Mouse (Mus musculus) megakaryocyte progenitor cell, adult 5-6 weeks (primary cell): ENCODE measurements at regions not wholly inside any gene's neighbourhood (a gene's known extent, or its start where the extent isn't known, plus 50 kb on each side); places are given as distances from the start of the nearest gene placed in this dataset.

Source experiments
- ATAC-seq: replicated peaks from 2 replicates; pipeline ENCODE4 v1.8.0; 2016; ENCODE audit warnings: mild to moderate bottlenecking, moderate TSS enrichment, inconsistent platforms; ENCODE audit not compliant: poor library complexity

DNA sequence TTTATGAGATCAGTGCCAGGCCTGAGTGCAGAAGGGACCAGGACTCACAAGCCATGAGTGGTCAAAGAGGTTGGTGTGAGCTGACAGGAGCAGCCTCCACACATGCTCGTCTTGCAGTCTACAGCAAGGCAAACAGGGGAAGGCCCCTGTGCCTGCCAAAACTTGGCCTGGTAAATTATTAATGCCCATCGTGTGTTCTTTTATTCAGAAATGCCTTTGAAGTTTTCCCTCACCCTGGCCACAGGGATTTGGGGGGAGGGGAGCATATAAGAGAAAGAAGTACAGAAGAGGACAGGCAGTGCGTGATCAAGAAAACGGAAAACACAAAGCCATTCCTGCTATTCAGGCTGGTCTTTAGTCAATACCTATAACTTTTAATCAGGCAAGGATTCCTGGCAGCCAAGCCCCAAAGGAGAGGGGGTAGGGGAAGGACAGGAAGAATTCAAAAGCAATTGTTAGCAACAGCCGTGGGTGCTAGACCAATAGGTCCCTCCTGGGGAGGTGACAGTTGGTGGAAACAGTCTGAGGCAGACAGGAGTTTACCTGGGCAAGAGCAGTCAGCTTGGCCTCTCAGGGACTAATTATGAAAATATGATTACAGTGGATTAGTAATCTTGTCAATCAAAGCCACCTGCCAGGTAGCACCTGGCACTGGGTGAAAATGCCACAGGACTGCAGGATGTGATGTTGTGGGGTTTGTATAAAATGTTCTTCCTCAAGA, 357.4 kb upstream of the Rack1 start:
- no peak for ATAC-seq

DNA sequence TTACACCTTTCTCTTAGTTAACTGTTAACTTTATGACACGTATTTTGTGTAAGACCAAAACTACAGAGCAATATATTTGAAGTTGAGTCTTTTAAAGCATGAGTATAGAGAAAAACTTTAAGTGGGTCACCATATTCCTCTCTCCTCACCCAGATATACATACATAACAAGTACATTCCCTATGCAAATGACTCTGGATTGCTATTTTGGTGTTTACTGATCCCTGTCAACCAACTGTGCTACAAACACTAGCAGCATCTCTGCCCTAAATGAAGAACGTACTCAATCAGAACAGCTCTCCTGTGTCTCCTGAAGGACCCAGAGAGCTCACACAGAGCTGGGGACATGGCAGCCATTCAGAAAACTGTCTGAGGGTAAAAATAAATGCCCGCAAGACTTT, 363.4 kb upstream of the Rack1 start:
- ATAC-seq, result no peak

DNA sequence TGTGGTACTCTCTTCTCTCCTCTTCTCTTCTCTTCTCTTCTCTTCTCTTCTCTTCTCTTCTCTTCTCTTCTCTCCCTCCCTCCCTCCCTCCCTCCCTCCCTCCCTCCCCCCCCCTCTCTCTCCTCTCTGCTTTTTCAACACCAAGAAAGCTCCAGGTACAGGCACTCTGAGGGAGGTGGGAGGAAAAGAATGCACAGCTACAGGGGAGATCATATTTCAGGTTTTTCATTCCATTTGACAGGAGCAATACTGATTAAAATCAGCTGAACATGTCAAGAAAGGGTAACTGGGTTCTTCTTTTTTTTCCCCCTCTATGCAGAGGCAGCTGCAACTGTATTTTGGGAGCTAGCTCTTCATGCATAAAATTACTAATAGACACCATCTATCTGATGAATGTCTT, 368.8 kb upstream of the Rack1 start:
- no peak for ATAC-seq

DNA sequence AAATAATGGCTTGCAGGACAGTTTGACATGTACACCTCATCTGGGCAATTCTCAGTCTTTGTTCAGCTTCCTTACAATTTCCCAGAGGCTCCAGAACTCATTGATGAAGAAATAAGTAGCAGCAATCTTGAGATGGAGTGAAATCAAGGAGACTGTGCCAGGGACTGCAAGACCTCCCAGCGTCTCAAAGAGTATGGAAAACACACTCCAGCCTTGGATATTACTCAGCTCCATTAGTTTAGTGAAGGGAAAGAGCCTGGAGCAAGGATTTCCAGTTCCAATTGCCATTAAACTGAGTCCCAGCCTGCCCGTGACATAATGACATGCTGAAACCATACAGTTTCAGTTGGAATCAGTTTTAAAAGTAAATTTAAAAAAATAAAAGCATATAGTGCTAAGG, 372.7 kb upstream of the Rack1 start:
- ATAC-seq, result no peak

DNA sequence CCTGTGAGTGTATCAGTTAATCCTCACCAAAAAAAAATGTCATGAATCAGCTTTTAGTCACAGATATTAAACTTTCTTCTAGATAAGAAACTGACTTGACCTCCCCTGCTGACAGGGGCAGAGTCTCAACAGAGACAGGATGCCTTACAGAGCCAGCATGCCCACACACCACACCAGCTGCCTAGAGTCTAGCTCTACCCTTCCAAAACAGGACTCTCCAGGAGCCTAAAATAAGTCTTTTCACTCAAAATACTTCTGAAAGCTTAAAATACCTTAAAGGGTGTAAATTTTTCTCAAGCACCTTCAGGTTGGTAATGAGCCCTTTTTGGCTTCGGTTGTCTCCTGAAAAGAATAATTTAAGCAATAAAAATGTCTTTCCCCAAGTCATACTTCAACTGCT, 373.7 kb upstream of the Rack1 start:
- ATAC-seq, result no peak

DNA sequence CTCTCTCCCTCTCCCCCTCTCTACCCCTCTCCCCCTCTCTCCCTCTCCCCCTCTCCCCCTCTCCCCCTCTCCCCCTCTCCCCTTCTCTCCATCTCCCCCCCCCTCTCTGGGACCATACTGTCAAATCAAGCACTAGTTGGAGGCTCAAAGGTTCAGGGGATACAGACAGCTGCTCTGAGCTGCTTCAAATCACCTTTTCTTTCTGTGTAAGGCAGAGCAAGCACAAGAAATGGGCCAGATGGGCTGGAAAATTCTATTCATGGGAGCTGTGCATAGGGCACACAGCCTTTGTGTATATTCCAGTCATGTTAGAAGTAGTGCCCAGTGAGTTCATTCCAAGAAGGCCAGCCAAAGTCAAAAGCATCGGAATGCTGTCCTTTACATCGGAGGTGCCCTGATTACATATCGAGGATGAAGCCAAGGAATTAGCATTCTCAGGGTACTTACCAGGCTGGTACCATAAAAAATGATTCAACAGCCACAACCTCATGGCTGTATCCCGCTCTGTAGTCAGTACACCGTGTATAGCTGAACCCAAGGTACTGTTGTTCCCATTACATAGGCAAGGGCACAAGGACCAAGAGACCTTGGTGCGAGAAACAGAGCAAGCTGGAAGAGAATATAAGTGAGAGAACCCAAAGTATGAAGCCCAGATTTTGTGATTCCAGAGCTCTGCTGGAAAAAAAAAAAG, 381.9 kb upstream of the Rack1 start:
- ATAC-seq, result no peak

DNA sequence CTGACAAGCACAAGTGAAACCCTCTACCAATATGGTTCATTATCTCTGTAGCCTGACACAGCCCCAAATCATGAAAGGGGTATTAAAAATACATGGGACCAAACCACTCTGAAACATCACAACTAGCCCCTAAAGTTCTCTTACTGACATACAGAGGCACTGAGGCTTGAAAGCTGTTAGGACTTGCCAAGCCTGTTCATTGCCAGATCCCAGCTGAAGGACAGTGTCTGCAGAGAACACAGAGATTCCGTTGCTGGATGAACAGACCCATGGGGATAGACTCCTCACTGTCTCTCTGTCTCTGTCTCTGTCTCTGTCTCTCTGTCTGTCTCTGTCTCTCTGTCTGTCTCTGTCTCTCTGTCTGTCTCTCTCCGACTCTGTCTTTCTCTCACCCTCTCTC, 382.5 kb upstream of the Rack1 start:
- ATAC-seq, result no peak

DNA sequence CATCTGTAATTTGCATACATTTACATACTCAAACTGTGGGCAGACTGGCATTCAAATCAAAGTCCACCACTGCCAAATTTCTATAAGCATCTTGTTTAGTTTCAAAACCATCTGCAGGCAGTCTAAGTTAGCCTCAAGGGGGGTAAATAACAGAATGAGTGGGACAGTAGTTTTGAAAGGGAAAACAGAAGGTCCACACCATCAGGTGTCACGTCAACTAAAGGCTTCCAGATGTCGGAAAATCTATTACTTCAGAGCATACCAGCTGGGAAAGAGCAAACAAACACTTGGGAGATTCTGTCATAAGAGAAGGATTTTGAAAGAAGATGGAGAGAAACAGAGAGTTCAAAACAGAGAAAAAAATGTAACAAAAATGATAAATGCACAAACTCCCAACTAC, 402.1 kb upstream of the Rack1 start:
- no peak for ATAC-seq

DNA sequence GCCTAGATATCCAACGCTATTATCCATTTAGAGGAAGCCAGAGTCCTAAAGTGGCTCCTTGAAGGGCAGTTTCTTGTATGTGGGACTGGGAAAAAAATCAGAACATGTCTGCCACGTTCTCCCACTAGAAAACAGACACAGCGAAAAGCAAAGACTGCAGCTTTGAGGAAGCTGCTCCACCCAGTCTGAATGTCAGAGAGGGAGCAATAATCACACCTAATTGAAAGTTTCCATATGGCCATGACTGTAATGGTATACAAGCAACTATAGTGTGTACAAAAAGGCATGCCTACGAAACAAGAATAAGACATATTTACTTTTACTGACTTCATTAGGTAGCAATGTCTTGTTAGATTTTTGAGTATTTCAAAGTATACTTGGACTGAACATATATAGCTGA, 392.7 kb upstream of the Sgcd start:
- ATAC-seq, result no peak

DNA sequence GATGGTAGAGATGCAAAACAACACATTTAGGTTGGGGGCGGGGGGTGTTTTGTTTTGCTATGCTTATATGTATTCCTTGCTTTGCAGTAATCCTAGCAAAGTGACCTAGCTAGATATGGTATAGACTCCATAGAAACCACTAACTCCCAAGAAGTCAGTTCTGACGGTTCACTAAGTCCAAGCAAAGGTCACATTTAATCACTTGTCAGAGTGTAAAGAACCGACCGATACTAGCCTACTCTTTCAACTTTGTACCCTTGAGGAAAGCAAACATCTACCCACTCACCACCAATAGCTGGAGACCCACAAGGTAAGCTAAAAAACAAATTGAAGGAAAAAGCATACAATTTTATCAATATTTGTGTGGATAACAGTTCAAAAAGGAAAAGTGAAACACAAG, 389.3 kb upstream of the Sgcd start:
- ATAC-seq, result no peak

DNA sequence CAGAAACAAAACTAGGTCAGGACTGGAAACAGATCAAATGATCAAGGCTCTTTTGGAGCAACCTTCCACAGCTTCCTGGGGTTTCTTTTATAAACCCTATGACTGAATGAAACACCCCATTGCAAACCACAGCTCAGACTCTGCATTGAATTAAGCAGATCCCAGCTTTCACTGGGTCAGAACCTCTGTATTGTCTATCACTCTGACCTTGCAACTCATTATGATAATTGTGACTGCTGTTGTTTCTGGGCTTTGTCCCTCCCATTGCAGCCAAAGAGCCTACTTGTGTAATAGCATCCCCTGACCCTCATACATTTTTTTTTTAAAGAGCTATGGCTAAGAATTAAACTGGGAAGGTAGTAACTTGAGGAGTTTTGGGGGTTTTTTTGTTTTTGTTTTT, 388.5 kb upstream of the Sgcd start:
- ATAC-seq, result no peak

DNA sequence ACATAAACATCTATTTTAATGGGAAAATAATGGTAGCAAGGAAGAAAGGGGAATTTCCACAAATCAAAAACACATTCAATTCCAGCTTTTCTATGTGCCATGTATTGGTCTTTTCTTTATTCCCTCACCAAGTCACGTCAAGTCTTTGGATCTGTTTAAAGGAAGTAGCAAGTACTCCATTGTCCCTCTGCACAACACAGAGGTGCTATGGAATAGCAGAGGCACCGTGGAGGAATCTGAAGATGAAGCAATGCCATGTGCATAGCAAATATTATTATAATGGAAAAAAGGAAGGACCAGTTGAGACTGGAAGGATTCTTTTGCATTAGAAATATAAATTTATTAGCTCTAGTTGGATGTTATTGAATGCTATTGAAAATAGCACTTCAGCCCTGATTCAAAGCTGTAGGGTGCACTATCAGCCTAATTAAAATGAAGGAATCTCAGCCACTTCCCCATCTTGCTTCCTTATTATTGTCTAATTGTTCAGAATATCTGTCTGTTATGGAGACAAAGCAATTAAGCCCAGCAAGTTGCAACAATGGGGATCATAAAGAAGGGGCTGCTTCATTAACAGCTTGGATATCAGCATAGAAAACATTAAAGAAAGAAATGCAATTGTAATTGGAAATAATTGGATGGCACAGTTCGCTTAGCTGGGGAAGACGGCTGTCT, 362.7 kb upstream of the Sgcd start:
- no peak for ATAC-seq

DNA sequence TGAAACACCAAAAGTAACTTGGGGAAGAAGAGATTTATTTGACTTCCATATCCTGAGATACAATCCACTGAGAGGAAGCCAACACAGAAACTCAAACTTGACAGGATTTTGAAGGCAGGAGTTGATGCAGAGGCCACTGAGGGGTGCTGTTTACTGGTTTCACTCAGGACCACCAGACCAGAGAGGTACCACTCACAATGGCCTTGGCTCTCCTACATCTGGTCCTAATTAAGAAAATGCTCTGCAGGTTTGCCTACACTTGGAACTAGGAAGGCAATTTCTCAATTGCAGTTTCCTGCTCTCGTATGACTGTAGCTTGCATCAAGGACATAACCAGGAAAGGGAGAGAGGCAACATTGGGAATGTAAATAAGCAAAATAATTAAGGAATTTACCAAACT, 325.7 kb upstream of the Sgcd start:
- no peak for ATAC-seq

DNA sequence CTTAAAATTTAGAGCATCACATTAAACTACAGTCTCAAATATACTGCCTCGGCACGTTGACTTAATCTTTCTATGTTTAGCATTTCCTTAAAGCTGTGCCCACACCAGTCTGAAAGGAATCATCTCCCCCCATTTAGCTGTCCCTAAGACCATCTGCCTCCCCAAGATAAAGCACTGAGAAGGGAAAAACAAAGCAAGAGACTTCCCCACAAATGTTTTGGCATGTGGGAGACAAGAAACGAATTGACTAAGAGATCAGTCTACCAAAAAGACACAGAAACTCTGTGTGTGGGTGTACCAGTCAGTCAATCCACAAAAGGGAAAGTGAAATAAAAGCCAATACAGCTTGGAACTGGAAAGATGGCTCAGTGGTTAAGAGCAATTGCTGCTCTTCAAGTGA, 306.6 kb upstream of the Sgcd start:
- ATAC-seq, result no peak

DNA sequence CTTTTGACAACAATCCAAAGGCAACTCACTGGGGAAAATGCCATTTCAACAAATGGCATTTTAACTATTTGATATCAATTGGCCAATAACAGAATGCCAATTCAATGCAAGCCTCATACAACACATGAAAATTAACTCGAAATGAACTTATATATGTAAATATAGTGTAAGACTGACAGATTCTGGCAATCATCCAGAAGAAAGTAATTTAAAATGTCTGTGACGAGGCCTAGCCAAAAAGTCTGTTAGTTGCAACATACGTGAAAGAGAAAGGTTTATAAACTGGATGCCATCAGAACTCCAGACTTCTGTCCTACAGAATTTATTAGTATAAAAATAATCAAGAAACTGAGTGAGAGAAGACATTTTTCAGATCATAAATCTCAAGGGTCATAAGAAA, 273.7 kb upstream of the Sgcd start:
- ATAC-seq, result no peak

DNA sequence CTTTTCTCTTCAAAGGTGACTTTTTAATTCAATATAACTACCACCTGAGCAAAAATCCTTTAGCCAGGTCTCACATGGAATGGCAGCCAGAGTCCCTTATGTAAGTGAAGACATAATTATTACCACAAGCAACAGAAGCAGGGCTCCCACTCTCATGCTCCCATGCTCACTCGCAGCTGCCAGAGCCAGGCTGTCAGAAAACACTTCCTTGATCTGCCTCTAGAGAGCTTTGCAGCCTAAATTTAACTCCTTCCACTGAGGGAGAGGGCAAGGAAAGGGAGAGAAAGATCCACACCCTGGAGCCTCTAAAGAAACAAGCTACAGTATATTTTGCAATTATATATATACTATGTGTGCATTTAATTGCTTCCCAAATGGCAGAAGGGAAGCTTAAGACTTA, 272.3 kb upstream of the Sgcd start:
- ATAC-seq, result no peak

DNA sequence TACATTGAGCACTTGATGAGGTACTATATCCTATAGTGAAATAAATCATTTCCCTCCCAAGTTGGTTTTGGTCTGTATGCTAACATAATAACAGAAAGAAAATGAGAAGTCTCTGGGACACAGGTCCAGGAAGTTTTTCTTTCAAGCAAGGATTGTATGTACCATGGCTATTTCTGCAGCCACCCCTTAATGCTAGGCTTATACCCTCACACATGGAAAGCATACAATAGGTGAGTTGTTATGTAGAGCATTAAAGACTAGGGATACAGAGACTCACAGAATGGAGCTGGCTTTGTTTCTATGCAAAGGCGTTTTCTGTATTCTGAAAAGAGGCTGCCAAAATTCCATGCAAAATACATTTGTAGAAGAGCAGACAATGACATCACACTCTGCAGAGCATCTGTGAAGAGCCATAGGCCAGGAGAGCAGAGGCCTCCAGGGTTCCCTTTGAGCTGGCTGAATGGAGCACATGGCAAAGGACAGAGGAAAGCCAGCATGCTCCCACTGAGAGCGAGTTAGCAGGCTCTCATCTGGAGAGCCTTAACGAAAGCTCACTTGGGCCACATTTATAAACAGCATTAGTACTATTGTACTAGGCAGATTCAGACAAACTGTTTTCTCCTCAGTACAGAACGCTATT, 262.0 kb upstream of the Sgcd start:
- ATAC-seq, result no peak

DNA sequence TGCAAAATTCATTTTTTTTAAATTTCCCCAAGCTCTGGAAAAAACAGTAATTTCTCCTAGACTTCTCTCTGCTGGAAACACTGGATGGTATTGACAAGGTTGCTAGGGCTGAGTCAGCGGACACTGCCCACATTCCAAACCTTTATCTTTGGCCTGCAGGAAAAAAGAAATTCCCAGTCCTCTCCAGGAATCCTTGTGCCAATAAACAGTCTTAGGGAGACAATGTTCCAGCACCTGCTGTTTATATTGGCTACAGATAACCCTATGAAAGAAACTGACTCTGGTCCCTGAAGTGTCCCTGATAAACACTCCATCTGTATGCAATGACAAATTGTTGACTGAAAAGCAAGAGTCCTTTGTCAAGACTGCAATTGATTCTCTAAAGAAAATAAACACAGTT, 260.5 kb upstream of the Sgcd start:
- no peak for ATAC-seq

DNA sequence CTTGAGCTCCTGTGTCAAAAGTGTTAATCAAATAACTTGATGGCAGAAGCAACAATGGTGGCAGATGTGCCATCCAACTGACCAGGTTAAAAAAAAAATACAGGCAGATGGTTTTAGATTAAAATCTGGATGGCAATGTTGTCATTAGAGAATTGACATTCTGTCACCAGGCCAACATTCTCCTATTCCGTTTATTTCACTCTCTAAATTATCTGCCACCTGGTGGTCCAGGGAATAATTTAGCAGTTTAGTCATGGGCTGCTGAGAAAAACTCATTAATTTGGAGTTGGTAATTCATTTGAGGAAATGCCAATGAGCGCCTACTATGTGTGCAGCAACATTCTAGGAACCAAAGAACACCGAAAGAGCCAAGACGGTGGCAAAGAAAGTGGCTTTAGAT, 232.4 kb upstream of the Sgcd start:
- ATAC-seq, result no peak

DNA sequence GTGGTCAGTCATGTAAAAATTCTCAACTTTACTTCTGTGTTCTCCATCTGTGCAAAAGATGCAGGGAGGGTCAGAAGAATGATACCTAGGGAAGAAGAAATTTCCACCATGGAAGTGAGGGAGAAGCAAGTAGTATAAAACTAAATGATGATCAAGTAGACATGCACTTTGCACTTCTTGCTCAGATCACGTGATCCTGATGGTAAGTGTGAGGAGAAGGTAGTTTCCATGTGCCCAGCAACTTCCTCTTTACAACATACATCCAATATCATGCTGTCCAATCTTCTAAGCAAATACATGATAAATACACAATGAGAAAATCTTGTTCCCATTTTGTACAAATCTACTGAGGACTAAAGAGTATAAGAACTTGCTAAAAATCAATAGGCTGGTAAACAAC, 230.4 kb upstream of the Sgcd start:
- no peak for ATAC-seq

DNA sequence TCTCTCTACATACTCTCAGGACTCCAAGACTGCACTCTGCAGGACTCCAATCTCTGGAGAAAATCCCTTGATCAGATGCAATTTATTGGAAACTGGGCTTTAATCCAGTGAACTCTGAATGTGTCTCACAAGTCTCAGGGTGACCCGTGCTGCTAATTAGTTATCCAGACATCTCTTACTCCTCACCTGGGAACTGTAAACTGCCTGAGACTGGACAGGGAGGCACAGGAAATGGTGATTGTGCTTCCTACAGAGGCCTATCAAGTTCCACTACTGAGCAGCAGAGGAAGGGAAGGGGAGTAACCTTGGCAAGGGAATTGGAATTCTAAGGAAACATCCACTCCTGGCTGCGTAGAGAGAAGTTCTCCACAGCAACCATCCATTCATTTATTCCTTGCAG, 228.0 kb upstream of the Sgcd start:
- no peak for ATAC-seq

DNA sequence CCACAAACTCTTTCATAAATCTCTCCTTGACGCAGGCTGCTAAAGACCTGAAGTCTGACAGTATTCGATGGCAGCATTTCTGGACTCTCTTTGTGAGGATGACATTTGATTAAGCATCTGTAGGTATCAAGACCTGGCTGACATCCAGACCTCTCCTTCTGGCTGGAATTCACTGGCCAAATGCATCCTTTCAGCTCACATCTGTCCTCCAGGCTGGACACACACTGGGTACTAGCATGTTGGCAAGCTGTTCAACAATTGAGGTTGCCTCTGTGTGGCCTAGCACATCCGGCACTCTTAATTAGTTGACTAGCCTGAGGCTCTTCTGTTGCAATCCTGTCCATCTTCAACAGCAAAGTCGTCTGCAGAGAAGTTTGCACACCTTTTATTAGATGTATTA, 197.8 kb upstream of the Sgcd start:
- no peak for ATAC-seq
